Mouse (Mus musculus) midbrain, embryonic 15.5 days (tissue): ENCODE measurements around the gene P3h2. TPM values are rescaled to one million over a fixed set of nuclear protein-coding genes. Genes with fewer than 3 reads are reported as not detected.
A peak's percentile ranks its signal among the peaks of the same experiment; 100 is the strongest.

ENCODE experiments used
- ATAC-seq: fragments of 200-750 bp; cut with Nextera tagmentation; replicated peaks from 2 replicates; pipeline ENCODE4 v1.8.0; 2017; ENCODE audit warnings: moderate TSS enrichment
- H3K27ac ChIP-seq: fragments of 300-500 bp; sonication (generic); 2 replicates; pipeline ENCODE4 v1.5.1; 2015; ENCODE audit warnings: mild to moderate bottlenecking, inconsistent platforms
- H3K27me3 ChIP-seq: fragments of 300-500 bp; sonication (generic); replicated peaks from 2 replicates; pipeline ENCODE4 v1.6.1; 2015; ENCODE audit warnings: inconsistent platforms
- H3K36me3 ChIP-seq: fragments of 300-500 bp; sonication (generic); replicated peaks from 2 replicates; pipeline ENCODE4 v1.6.1; 2015; ENCODE audit warnings: inconsistent platforms
- H3K4me1 ChIP-seq: fragments of 300-500 bp; sonication (generic); 2 replicates; pipeline ENCODE4 v1.6.1; 2015; ENCODE audit warnings: inconsistent platforms
- H3K4me2 ChIP-seq: fragments of 300-500 bp; sonication (generic); 2 replicates; pipeline ENCODE4 v1.6.1; 2015; ENCODE audit warnings: inconsistent platforms, mild to moderate bottlenecking, moderate library complexity
- H3K4me3 ChIP-seq: fragments of 300-500 bp; sonication (generic); 2 replicates; pipeline ENCODE4 v1.5.1; 2015; ENCODE audit warnings: mild to moderate bottlenecking, inconsistent platforms
- H3K9ac ChIP-seq: fragments of 300-500 bp; sonication (generic); 2 replicates; pipeline ENCODE4 v1.6.1; 2015; ENCODE audit warnings: mild to moderate bottlenecking, inconsistent platforms
- H3K9me3 ChIP-seq: fragments of 300-500 bp; sonication (generic); 2 replicates; pipeline ENCODE4 v1.6.1; 2016; ENCODE audit warnings: inconsistent platforms
- WGBS: fragments of 180-500 bp; shearing (Covaris S2); methylation state at CpG from one replicate; pipeline ENCODE4 v1.1.7; 2015; ENCODE audit warnings: mixed read lengths; 5-methylcytosine and 5-hydroxymethylcytosine counted together
- polyA plus RNA-seq: library from polyadenylated mRNA; unstranded; fragments of >200 nt; fragmentation: Nextera tagmentation; extraction: Ambion mirVana; gene quantifications from 2 replicates; pipeline ENCODE4 v1.2.1, GENCODE M21; 2015

P3h2 gene
- polyA plus RNA-seq, 1 experiment from 2014 or later, result 0.56 TPM

- H3K27ac ChIP-seq, result no peak overlapping the region
- H3K9ac ChIP-seq, result no peak overlapping the region
- H3K4me1 ChIP-seq, result no peaks in the 10 kb centered on the region
- H3K36me3 ChIP-seq, result no peaks in the 10 kb centered on the region
- ATAC-seq, result no peak
- no peaks in the 10 kb centered on the region for H3K9me3 ChIP-seq
- no peak overlapping the region for H3K4me2 ChIP-seq
- WGBS, result 89% methylated on average over 6 of the region's 6 CpGs
- no peaks in the 10 kb centered on the region for H3K27me3 ChIP-seq
- no peak overlapping the region for H3K4me3 ChIP-seq
Measured at GRCm38 (mm10) chr16:25970193-25970592, 135.4 kb downstream of the P3h2 start.

- Histone ChIP-seq H3K4me3 (no peak overlapping the region), H3K9ac (no peak overlapping the region), H3K27ac (no peak overlapping the region), H3K27me3 (no peaks in the 10 kb centered on the region), H3K9me3 (no peaks in the 10 kb centered on the region), H3K36me3 (no peaks in the 10 kb centered on the region), H3K4me1 (no peaks in the 10 kb centered on the region), H3K4me2 (no peak overlapping the region)
- WGBS, result 25% methylated on average over 3 of the region's 3 CpGs
- ATAC-seq, result peak; percentile 80
Measured at GRCm38 (mm10) chr16:25967297-25967696, 138.3 kb downstream of the P3h2 start.

GRCm38 (mm10) chr16:25963856-25964255 is 141.7 kb downstream of the P3h2 start:
- Histone ChIP-seq H3K27ac (no peak overlapping the region), H3K9ac (no peak overlapping the region), H3K4me3 (no peak overlapping the region), H3K27me3 (no peaks in the 10 kb centered on the region), H3K4me2 (no peak overlapping the region), H3K36me3 (no peaks in the 10 kb centered on the region), H3K9me3 (no peaks in the 10 kb centered on the region), H3K4me1 (no peaks in the 10 kb centered on the region)
- WGBS, result 26% methylated on average over 3 of the region's 3 CpGs
- 0 out of 2 replicates have a peak, but pooled peaks have one; percentile 35 for ATAC-seq

GRCm38 (mm10) chr16:25960345-25960744 is 145.2 kb downstream of the P3h2 start:
- H3K27me3 ChIP-seq, result no peaks in the 10 kb centered on the region
- no peak for ATAC-seq
- no peak overlapping the region for H3K4me2 ChIP-seq
- no peaks in the 10 kb centered on the region for H3K9me3 ChIP-seq
- H3K9ac ChIP-seq, result no peak overlapping the region
- H3K4me3 ChIP-seq, result no peak overlapping the region
- WGBS, result 86% methylated on average over 7 of the region's 7 CpGs
- H3K27ac ChIP-seq, result no peak overlapping the region
- H3K4me1 ChIP-seq, result no peaks in the 10 kb centered on the region
- H3K36me3 ChIP-seq, result no peaks in the 10 kb centered on the region

- Histone ChIP-seq H3K4me3 (no peak overlapping the region), H3K27ac (no peak overlapping the region), H3K27me3 (no peaks in the 10 kb centered on the region), H3K4me1 (no peaks in the 10 kb centered on the region), H3K4me2 (no peak overlapping the region), H3K36me3 (no peaks in the 10 kb centered on the region), H3K9me3 (no peaks in the 10 kb centered on the region), H3K9ac (no peak overlapping the region)
- no peak for ATAC-seq
- 89% methylated on average over 5 of the region's 5 CpGs for WGBS
Measured at GRCm38 (mm10) chr16:25959929-25960328, 145.7 kb downstream of the P3h2 start.

- no peaks in the 10 kb centered on the region for H3K4me1 ChIP-seq
- whole genome bisulfite sequencing, result 85% methylated on average over 7 of the region's 7 CpGs
- H3K4me2 ChIP-seq, result no peak overlapping the region
- H3K9me3 ChIP-seq, result no peaks in the 10 kb centered on the region
- no peak overlapping the region for H3K9ac ChIP-seq
- no peak overlapping the region for H3K4me3 ChIP-seq
- no peaks in the 10 kb centered on the region for H3K27me3 ChIP-seq
- ATAC-seq, result no peak
- no peaks in the 10 kb centered on the region for H3K36me3 ChIP-seq
- H3K27ac ChIP-seq, result no peak overlapping the region
Measured at GRCm38 (mm10) chr16:25958650-25959238, 146.8 kb downstream of the P3h2 start.

- no peaks in the 10 kb centered on the region for H3K9me3 ChIP-seq
- H3K27ac ChIP-seq, result no peak overlapping the region
- no peak overlapping the region for H3K4me3 ChIP-seq
- no peak for ATAC-seq
- no peak overlapping the region for H3K9ac ChIP-seq
- H3K27me3 ChIP-seq, result no peaks in the 10 kb centered on the region
- H3K4me2 ChIP-seq, result no peak overlapping the region
- 92% methylated on average over 10 of the region's 10 CpGs for WGBS
- no peaks in the 10 kb centered on the region for H3K36me3 ChIP-seq
- H3K4me1 ChIP-seq, result no peaks in the 10 kb centered on the region
Measured at GRCm38 (mm10) chr16:25958213-25958612, 147.4 kb downstream of the P3h2 start.

GRCm38 (mm10) chr16:25956831-25957230 is 148.8 kb downstream of the P3h2 start:
- WGBS, result 85% methylated on average over 6 of the region's 6 CpGs
- H3K4me3 ChIP-seq, result no peak overlapping the region
- ATAC-seq, result no peak
- no peaks in the 10 kb centered on the region for H3K27me3 ChIP-seq
- no peaks in the 10 kb centered on the region for H3K4me1 ChIP-seq
- H3K4me2 ChIP-seq, result no peak overlapping the region
- H3K9me3 ChIP-seq, result no peaks in the 10 kb centered on the region
- H3K27ac ChIP-seq, result no peak overlapping the region
- no peak overlapping the region for H3K9ac ChIP-seq
- no peaks in the 10 kb centered on the region for H3K36me3 ChIP-seq

- Histone ChIP-seq H3K9me3 (no peaks in the 10 kb centered on the region), H3K4me1 (no peaks in the 10 kb centered on the region), H3K9ac (no peak overlapping the region), H3K27me3 (no peaks in the 10 kb centered on the region), H3K4me2 (no peak overlapping the region), H3K4me3 (no peak overlapping the region), H3K36me3 (no peaks in the 10 kb centered on the region), H3K27ac (no peak overlapping the region)
- WGBS, result 90% methylated on average over 3 of the region's 3 CpGs
- no peak for ATAC-seq
Measured at GRCm38 (mm10) chr16:25954614-25955013, 151.0 kb downstream of the P3h2 start.

GRCm38 (mm10) chr16:25953359-25953758 is 152.2 kb downstream of the P3h2 start:
- Histone ChIP-seq H3K36me3 (no peaks in the 10 kb centered on the region), H3K9me3 (no peaks in the 10 kb centered on the region), H3K4me1 (no peaks in the 10 kb centered on the region), H3K4me3 (no peak overlapping the region), H3K27ac (no peak overlapping the region), H3K9ac (no peak overlapping the region), H3K27me3 (no peaks in the 10 kb centered on the region), H3K4me2 (no peak overlapping the region)
- no peak for ATAC-seq
- 84% methylated on average over 5 of the region's 5 CpGs for WGBS

- Histone ChIP-seq H3K36me3 (no peaks in the 10 kb centered on the region), H3K27me3 (no peaks in the 10 kb centered on the region), H3K4me3 (no peak overlapping the region), H3K27ac (no peak overlapping the region), H3K4me1 (no peaks in the 10 kb centered on the region), H3K9ac (no peak overlapping the region), H3K4me2 (no peak overlapping the region), H3K9me3 (no peaks in the 10 kb centered on the region)
- 76% methylated on average over 2 of the region's 2 CpGs for WGBS
- ATAC-seq, result no peak
Measured at GRCm38 (mm10) chr16:25952005-25952404, 153.6 kb downstream of the P3h2 start.

- Histone ChIP-seq H3K27ac (no peak overlapping the region), H3K36me3 (no peaks in the 10 kb centered on the region), H3K4me2 (no peak overlapping the region), H3K9me3 (no peaks in the 10 kb centered on the region), H3K27me3 (no peaks in the 10 kb centered on the region), H3K4me3 (no peak overlapping the region), H3K4me1 (no peaks in the 10 kb centered on the region), H3K9ac (no peak overlapping the region)
- no peak for ATAC-seq
- WGBS, result 86% methylated on average over 1 of the region's 1 CpGs
Measured at GRCm38 (mm10) chr16:25948067-25948466, 157.5 kb downstream of the P3h2 start.

GRCm38 (mm10) chr16:25945151-25945955 is 160.2 kb downstream of the P3h2 start:
- Histone ChIP-seq H3K27me3 (no peaks in the 10 kb centered on the region), H3K36me3 (no peaks in the 10 kb centered on the region), H3K4me1 (no peaks in the 10 kb centered on the region), H3K4me2 (no peak overlapping the region), H3K9me3 (no peaks in the 10 kb centered on the region), H3K9ac (no peak overlapping the region), H3K27ac (no peak overlapping the region), H3K4me3 (no peak overlapping the region)
- WGBS, result 78% methylated on average over 12 of the region's 12 CpGs
- no peak for ATAC-seq
